Mouse (Mus musculus): ENCODE measurements at regions not wholly inside any gene's neighbourhood (a gene's known extent, or its start where the extent isn't known, plus 50 kb on each side); places are given as distances from the start of the nearest gene placed in this dataset.

DNA sequence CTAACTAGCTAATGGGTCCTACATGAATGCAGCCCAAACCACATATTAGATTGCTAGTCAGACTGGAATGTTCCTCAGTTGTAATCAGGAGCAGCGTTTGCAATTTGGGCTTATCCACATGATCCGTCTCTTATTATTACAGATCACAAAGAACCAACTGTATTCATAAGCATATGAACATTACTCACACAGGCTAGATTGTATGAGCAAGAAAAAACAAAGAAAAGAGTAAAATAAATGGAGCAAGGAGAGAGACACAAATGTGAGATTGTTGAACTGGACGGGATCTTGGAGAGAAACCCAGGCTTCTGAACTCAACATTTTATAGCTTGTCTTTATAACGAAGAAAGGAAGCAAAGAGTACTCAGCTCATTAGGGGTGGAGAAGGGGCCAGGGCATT, 148.0 kb upstream of the Dusp10 start:
- DNase-seq (ENCODE audit: low spot score), result no peak

DNA sequence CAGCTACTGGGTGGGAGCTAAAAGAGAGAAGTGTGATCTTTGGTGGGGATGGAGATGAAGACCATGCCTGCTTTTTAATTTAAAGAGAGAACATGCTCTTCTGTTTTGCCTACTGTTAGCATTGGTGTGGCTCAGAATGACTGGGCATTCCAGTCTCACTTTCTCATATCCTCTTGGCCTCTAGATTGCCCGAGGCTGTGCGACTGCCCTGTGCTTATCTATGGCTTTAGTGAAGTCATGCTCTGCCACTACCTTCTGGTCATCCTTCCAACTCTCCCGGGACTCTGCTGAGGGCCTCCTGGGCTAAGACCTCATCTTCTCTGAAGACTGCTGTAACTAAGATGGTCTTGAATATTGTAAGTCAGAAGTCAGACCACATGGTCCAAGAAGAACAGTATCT, 147.5 kb upstream of the Dusp10 start:
- DNase-seq (ENCODE audit: low spot score), result no peak

DNA sequence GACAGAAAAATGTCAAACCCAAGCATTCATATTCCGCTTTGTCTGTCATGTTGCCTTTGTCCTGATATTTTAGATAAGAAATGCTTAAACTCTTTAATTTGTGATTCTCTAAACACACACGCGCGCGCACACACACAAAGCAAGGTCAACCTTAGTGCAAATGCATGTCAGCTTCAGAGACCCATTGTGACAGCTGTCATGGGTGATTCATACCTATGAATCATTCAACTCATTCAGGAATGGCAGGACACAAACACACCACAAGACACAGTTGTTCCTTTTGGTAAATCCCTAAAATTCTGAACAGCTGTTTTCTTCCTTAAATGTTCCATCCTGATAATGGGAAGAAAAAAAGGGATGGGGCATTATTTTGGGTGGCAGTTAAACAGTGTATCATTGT, 144.1 kb upstream of the Dusp10 start:
- no peak for DNase-seq (ENCODE audit: low spot score)

DNA sequence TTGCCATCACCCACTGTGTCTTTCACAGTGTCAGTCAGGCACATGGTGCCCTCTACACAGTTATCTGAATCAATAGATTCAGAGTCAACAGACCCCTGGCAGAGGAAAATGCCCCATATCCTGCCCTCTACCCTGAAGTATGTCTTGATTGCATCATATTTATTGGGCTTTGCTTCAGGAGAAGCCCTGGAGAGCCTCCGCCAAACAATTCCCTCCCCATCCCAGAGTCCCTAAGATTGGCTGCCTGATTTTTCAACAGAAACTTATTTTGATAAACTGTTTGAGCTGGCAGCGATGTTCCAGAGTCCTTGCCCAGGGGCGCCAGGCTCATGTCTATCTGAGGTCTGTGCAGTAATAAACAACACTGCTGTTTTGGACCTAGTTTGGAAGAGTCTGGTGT, 117.2 kb upstream of the Dusp10 start:
- no peak for DNase-seq (ENCODE audit: low spot score)

DNA sequence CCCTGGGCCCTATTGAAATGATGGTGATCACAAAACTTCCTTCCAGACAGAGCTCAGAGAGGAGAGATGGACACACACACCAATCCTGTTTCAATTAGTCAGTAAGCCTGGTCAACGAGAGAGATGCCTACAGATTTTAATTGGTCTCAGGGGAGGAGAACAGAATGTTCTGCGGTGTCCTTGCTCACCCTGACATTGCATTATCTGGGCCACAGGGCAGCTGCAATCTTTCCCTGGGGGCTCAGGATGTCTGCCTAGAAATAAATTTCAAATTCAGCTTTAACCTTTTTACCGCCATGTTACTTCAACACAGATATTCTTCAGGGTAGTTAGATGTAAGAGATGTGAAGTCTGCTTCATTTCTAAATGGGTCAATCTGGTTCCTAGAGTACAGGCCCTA, 115.0 kb upstream of the Dusp10 start:
- DNase-seq (ENCODE audit: low spot score), result no peak

DNA sequence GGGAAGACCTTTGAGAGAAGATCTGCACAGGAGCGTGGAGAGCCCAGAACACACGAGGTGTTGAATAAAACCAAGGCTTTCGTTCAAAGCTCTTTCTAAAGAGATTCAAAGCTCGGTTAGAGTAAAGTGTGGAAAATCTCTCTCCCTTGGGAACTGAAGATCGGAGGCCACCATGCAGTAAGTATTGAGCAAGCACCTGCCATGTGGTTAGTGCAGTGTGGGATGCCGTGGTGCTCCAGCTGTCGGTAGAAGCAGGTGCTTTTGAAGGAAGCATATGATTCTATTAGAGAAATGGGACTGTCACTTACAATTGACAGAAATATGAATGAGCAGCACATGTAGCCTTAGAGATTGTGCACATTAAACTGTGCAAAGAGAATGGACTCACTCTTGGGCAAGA, 108.5 kb upstream of the Dusp10 start:
- DNase-seq (ENCODE audit: low spot score), result no peak

DNA sequence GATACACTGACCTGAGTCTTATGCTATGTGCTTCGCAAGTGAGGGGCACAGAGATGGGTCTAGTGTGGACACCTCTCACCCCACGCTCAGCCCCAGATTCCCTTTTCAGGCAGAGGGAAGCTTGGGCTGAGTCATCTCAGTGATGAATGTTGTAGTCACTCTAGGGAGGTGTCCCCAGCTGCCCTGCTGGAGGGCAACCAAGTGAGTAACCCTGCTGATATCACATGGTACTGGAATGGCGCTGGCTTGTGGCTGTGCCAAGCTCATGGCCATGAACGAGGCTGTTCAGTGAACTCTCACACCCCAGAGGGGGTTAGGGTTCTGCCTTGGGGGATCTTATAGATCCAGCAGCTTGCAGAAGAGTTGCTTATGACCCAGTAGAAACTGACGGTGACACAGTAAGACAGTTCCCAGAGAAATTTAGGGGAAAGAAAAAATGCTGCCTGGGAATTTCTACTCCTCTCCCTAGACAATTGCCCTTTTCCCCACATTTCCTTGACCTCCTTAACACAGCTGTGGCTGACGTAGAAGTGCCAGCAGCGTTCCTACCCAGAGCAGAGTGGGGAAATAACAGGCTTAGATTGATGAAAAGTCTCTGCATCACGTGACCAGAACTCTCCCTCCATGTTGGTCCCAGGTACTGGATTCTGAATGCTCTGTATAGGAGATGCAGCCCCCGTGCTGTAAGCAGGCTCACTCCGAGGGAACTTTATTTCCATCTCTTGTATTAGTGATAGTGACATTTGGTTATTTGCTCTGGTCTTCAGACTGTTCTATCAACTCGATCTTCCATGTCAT, 107.6 kb upstream of the Dusp10 start:
- peak; percentile 61 for DNase-seq (ENCODE audit: low spot score)

DNA sequence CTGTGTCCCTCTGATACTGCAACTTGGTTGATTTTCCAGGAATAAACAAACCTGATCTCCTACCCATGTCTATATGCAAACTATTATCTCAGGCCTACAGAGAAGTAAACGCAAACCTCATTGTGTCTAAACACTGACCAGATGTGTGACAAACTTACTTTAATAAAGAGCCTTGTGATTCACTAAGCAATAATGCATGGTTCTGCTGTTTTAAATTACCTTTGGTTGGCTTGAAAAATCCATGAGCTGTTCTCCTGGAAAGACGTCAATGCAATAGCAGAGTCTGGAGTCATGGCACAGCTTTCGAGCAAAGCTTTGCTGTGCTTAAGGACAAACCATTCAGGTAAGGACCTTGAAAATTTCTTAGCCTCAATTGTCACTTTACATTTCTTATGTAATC, 95.4 kb upstream of the Dusp10 start:
- no peak for DNase-seq (ENCODE audit: low spot score)

DNA sequence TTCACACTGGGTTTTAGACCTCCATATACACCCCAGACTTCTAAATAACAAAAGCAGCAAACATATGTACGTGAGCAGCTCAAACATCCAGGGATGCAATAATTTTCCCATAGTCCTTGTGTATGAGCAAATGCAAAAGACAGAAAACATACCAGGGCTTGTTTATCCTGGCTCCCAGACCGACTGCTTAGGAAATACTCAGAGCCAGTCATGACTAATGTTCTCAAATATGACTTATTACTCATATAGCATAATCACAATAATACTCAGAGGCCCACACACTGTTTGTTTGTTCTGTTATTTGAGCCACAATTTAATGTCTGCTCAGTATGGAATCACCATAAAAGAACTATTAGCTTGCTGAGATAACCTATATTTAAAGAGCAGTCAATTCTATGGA, 91.8 kb upstream of the Dusp10 start:
- DNase-seq (ENCODE audit: low spot score), result no peak

DNA sequence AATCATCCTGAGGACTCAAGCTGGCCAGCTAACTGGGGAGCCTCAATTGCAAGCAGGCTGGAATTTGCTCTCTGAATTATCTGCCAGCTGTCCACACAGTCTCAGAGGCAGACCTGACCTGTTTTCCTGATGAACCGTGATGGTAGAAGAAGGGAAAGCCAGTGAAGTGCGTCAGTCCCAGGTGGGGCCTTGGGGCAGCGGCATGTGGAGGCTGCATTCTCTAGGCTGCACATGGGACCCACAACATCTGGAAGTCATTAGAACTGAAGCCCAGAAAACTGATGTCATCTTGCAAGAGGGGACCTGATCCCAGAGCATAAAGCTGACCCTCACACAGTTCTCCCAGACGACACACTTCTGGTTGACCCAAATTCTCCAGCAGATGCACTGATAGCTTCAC, 84.6 kb upstream of the Dusp10 start:
- DNase-seq (ENCODE audit: low spot score), result no peak

DNA sequence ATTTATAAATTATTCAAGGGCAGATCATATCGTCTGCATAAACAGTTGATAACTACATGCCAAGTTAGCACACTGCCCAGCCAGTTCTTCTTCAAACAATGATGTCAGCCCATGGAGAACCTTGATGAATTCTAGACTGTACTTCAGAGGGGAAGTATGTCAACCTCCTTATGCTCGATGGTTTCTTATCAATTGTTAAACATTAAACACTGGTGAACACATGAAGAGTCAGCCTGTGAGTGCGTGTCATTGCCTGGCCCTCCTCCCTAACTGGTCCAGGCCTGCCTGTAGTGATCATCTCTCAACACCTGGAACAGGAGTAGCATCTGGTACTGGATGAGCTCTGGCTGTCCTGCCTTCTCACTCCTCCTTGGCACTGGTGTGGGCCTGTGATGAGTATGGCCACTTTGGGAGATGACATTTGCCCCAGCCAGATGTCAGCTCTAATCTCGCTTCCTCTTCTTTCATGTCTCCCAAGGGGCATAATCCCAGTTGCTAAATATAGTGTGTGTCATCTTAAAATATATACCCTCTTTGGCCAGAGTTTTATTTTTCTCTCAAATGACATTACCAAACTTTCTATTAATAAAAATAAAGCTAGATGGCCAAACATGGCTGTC, 82.6 kb upstream of the Dusp10 start:
- no peak for DNase-seq (ENCODE audit: low spot score)

DNA sequence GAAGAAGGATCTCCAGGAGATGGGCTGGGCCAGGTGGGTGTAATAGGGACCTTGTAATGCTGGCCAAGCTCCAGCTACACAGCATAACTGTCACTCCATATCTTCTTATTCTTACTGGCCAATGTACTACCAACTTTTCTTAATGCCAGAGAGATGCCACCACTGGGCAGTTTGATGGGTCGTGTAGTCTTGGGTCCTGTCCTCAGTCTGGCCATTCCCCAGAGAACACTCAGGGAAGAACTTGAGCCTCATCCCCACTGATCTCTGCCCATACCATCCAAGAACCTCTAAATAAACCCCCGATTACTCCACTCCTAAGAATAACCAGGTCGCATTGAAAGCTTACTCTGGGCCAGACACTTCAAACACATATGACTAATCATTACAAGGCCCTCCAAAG, 82.0 kb upstream of the Dusp10 start:
- DNase-seq (ENCODE audit: low spot score), result no peak

DNA sequence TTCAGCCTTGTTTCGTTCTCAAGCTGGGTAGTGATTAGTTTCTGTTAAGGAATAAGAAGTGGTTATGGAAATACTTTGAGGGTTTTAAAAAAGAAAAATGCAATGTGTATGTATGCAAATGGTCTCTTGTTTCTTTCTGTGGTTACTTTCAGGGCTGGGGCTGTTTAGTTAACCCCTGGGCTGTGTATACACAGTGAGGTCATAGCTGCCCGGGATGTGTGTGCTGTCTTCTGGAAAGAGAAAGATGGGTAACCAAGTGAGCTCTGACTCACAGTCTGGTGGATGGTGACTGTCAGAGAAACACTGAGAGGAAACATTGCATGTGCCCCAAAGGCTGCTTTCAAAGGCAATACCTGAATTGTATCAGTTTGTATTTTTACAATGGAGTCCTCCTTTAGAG, 79.3 kb upstream of the Dusp10 start:
- no peak for DNase-seq (ENCODE audit: low spot score)

DNA sequence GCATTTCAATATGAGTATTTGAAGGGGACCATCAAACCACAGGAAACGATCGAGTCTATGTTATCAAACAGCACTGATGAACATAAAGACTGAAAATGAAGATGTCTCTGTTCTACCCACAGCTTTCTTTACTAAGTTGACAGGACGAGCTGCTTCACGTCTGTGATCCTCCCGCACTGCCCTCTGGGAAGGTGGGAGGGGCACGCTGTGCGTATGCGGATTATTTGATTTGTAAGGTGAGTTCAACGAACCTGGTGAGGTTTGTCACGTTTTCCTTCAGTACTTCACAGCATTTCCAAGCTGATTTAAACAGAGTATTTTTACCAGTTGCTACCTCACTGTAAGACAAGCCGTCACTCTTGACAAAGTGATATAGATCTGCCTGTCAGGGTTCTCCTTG, 75.9 kb upstream of the Dusp10 start:
- DNase-seq (ENCODE audit: low spot score), result no peak

DNA sequence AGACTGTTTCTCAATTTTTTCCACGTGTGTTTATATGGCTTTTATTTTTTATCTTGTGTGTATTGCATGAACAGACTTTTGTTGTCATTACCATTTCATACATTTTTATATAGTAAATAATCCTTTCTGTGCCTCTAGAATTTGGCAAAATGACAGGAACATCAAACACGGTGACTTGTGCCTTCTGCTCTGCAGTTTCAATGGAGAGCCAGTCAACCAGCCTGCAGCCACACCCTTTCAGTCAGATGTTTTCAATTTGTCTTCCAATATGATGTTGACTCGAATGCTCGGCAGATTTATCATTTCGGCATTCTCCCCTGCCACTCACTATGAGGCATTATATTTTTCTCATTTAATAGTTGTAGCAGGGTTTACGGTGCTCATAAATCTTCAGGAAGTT, 74.7 kb upstream of the Dusp10 start:
- DNase-seq (ENCODE audit: low spot score), result no peak

DNA sequence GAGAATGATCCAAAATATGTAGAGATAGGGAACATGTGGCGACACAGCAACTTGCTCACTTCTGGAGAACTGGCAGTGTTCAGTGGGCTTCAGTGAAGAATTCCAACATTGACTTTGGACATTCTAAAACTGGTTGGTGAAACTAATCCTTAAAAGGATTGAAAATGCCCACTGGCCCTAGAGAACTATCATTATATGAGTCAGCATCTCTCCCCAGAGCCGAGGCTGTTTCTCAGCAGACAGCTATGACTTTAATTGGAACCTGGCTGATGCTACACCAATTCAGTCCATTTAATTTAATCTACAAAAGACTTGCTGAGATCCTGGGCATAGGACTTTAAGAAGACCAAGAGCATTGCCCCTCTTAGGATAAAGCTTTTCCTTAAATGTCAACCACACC, 72.4 kb upstream of the Dusp10 start:
- no peak for DNase-seq (ENCODE audit: low spot score)

DNA sequence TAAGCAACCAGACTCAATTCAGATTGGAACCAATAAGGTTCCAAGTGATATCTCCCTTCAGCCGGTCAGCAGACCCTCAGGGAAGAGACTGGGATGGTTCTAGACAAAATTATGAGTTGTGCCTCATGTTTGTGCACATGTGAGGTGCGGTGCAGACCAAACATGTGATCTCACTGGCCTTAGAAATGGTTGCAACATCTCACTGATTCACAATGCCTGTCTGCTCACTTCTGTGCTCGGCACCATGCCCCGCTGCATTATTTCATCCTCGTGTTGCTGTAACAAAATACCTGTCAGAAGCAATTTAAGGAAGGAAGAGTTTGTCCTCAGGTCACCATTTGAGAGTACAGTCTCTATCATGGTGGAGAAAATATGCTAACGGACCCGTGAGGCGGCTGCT, 66.9 kb upstream of the Dusp10 start:
- DNase-seq (ENCODE audit: low spot score), result no peak

DNA sequence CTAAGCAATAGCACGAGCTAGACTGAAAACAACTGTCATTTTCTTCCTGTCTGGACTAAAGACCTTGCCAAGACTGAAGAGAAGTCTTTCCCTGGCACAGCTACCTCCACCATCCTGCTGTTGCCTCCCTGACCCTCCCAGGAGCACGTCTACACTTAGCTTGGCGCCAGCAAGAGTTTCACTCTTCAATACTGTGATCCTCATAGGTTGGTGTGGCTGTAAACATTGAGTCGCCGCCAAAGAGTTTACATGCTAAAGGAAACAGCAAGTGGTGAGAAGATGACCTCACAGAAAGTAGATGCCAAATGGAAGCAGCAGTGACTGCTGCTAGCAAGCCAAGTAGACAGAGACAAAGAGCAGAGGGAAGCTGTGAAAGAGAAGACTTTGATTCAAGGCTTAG, 66.0 kb upstream of the Dusp10 start:
- no peak for DNase-seq (ENCODE audit: low spot score)

DNA sequence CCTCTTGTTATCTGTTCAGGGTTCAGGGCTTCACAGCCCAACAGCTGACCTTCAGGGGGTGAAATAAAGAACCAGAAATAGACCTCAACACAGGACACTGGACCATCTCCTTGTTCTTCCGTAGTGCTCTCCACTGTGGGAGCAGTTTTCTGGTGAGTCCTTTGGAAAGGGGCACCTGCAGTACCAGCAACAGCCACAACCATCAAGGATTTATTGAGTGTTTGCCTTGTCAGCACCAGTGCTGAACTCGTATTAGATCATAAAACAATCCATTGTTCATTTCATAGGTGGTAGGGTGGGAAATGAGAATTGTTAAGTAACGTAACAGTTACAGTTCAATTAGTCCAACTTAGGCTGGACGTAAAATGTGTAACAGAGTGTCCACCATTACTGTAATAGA, 63.9 kb upstream of the Dusp10 start:
- no peak for DNase-seq (ENCODE audit: low spot score)

DNA sequence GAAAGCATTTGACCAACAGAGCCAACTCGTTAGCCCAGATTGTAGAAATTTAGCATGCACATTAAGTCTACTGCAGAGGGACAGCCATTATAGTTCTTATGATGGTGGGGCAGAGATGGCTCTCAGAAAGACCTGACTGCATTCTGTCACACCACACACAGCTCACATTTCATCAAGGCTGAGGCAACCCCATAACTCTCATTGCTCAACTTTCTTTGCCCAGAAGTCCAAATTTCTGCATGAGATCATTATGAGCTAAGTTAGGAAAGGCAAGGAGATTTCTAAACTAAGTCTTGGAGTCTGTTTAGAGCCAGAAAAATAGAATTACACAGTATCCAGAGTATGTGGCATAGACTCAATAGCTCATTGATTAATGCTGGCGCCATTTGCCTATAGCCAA, 59.0 kb upstream of the Dusp10 start:
- no peak for DNase-seq (ENCODE audit: low spot score)

DNA sequence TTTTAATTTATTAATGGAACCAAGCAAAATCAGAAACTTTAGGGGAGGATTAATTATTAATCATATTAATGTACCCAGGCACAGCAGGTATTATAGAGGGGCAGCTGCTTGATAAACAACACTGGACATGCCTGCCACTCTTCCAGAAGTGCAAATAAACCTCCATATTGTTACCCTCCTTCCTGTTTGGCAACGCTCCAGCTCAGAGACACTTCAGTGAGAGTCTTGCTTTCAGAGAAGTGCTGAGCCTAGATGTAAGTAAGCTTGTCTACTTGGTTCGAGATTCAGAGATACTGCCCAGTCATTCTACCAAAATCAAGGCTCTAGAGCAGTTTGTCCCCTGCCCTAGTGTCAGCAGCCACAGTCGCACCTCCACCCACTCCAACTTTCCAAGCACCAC, 56.7 kb upstream of the Dusp10 start:
- no peak for DNase-seq (ENCODE audit: low spot score)

DNA sequence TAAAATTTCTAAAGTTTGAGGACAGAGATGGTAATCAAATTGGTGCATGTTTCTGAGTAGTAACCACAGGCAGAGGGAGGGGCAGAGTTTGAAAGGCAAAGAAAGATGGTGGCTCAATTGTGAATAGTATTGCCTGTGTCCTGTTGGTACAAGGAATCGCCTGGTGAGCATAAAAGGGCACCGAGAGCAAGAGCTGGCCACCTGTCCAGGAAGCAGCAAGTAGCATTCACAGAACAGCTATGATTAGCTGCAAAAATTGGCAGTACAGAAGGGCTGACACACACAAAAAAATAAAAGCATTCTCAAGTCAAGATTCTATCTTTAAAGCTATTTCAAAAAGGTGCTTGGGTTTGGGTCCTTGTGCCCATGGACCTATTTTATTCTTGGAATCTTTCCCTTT, 51.7 kb upstream of the Dusp10 start:
- no peak for DNase-seq (ENCODE audit: low spot score)

DNA sequence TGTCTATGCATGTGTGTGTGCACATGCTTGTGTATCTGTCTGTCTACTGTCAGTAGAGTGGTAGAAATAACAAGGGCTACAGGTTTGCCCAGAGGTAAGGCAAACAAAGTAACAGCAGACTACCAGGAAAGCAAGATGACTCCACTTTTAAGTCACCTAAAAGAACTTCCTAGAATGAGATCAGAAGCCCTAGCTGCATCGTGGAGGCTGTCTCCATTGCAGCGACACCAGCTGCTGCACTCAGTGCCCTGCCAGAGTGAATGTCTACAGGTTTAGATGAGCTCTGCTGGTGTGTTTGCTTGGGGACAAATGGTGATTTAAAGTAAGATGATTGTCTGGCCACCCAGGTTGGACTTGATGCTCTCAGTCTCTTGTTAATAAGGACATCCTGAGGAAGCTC, 50.6 kb upstream of the Dusp10 start:
- DNase-seq (ENCODE audit: low spot score), result no peak

DNA sequence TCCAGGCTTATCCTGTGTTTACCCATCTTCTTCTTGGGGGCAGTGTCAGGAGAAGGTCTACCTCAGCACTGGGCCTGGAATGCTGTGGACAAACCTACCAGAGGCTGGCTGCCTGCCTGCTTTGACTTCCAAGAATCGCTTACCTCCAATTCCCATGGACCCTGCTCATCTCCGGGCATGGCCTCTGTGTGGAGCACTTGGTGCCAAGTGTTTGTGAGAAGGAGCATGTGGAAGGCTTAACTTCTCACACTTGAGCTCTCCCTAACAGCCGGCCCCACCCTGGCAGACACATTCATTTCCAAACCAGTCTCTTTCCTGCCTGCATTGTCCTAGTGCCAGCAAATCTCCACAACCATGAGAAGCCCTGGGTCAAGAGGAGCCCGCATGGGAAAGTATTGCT, 49.8 kb upstream of the Dusp10 start:
- no peak for DNase-seq (ENCODE audit: low spot score)

Measured in layer of hippocampus, adult 11-12 months (tissue).